Mouse (Mus musculus) embryonic facial prominence, embryonic 11.5 days (tissue): ENCODE data around the gene Fam131b. TPM values are rescaled to one million over a fixed set of nuclear protein-coding genes. Genes with fewer than 3 reads are reported as not detected.

Experiments
- ATAC-seq: fragments of 200-750 bp; cut with Nextera tagmentation; replicated peaks from 2 replicates; pipeline ENCODE4 v1.8.0; 2017; ENCODE audit warnings: low read depth; ENCODE audit not compliant: insufficient number of reproducible peaks, low FRiP score, low TSS enrichment
- DNase-seq: peaks from one replicate; pipeline ENCODE4 v3.0.0-alpha.2; 2015; ENCODE audit warnings: low spot score
- H3K27ac ChIP-seq: fragments of 300-500 bp; sonication (generic); replicated peaks from 2 replicates; pipeline ENCODE4 v1.5.1; 2014; ENCODE audit warnings: mild to moderate bottlenecking, low read depth, low read length, control low read depth
- H3K27me3 ChIP-seq: fragments of 300-500 bp; sonication (generic); 2 replicates; pipeline ENCODE4 v1.6.1; 2014; ENCODE audit warnings: mild to moderate bottlenecking, low read length, moderate library complexity, mixed read lengths; ENCODE audit not compliant: control insufficient read depth, insufficient read depth
- H3K36me3 ChIP-seq: fragments of 300-500 bp; sonication (generic); replicated peaks from 2 replicates; pipeline ENCODE4 v1.6.1; 2014; ENCODE audit warnings: low read depth, mild to moderate bottlenecking, low read length, moderate library complexity, mixed read lengths; ENCODE audit not compliant: control insufficient read depth, insufficient read depth
- H3K4me1 ChIP-seq: fragments of 300-500 bp; sonication (generic); 2 replicates; pipeline ENCODE4 v1.6.1; 2014; ENCODE audit warnings: low read length, mixed read lengths; ENCODE audit not compliant: control insufficient read depth, insufficient read depth
- H3K4me2 ChIP-seq: fragments of 300-500 bp; sonication (generic); 2 replicates; pipeline ENCODE4 v1.6.1; 2014; ENCODE audit warnings: low read depth, mild to moderate bottlenecking, control low read depth, low read length, moderate library complexity
- H3K4me3 ChIP-seq: fragments of 300-500 bp; sonication (generic); 2 replicates; pipeline ENCODE4 v1.5.1; 2014; ENCODE audit warnings: low read depth, low read length, control low read depth
- H3K9ac ChIP-seq: fragments of 300-500 bp; sonication (generic); replicated peaks from 2 replicates; pipeline ENCODE4 v1.6.1; 2014; ENCODE audit warnings: mild to moderate bottlenecking, control low read depth, low read length
- H3K9me3 ChIP-seq: fragments of 300-500 bp; sonication (generic); replicated peaks from 2 replicates; pipeline ENCODE4 v1.6.1; 2016; ENCODE audit warnings: mild to moderate bottlenecking, low read length, inconsistent platforms, mixed read lengths; ENCODE audit not compliant: control insufficient read depth
- WGBS: fragments of 180-500 bp; shearing (Covaris S2); extraction: QIAGEN DNeasy Blood & Tissue Kit; methylation state at CpG from one replicate; pipeline ENCODE4 v1.1.7; 2014; 5-methylcytosine and 5-hydroxymethylcytosine counted together
- polyA plus RNA-seq: library from polyadenylated mRNA; unstranded; fragments of >200 nt; fragmentation: Nextera tagmentation; extraction: Ambion mirVana; gene quantifications from 2 replicates; pipeline ENCODE4 v1.2.1, GENCODE M21; 2014

Fam131b gene
- polyA plus RNA-seq, 1 experiment from 2014 or later: 0.66 TPM

GRCm38 (mm10) chr6:42348281-42349005 lies 24.0 kb upstream of the Fam131b start:
- peak overlapping the region; percentile 80; the same call in 1 of the 2 replicates for H3K4me3 ChIP-seq
- WGBS: 37% methylated on average over 12 of the region's 12 CpGs
- no peaks in the 10 kb centered on the region for H3K27me3 ChIP-seq
- no peak overlapping the region; the same call in 1 of the 2 replicates for H3K9ac ChIP-seq
- no peak overlapping the region for H3K27ac ChIP-seq
- no peak overlapping the region; the same call in 1 of the 2 replicates for H3K4me2 ChIP-seq
- DNase-seq (no peak), ATAC-seq (no peak)
- no peaks in the 10 kb centered on the region; the same call in 1 of the 2 replicates for H3K36me3 ChIP-seq
- peaks cover 4% of the 10 kb centered on the region for H3K4me1 ChIP-seq
- no peaks in the 10 kb centered on the region for H3K9me3 ChIP-seq

- no peak overlapping the region for H3K9ac ChIP-seq
- no peaks in the 10 kb centered on the region for H3K4me1 ChIP-seq
- H3K36me3 ChIP-seq: no peaks in the 10 kb centered on the region
- ATAC-seq (no peak), DNase-seq (no peak)
- H3K27ac ChIP-seq: no peak overlapping the region
- H3K27me3 ChIP-seq: no peaks in the 10 kb centered on the region
- no peak overlapping the region for H3K4me3 ChIP-seq
- no peaks in the 10 kb centered on the region for H3K9me3 ChIP-seq
- no peak overlapping the region for H3K4me2 ChIP-seq
- WGBS: 94% methylated on average over 1 of the region's 1 CpGs
Measured at GRCm38 (mm10) chr6:42344255-42344654, 19.8 kb upstream of the Fam131b start.

GRCm38 (mm10) chr6:42343361-42344120 lies 19.1 kb upstream of the Fam131b start:
- Histone ChIP-seq H3K27ac (no peak overlapping the region), H3K4me2 (no peak overlapping the region), H3K4me1 (no peaks in the 10 kb centered on the region), H3K9ac (no peak overlapping the region), H3K4me3 (no peak overlapping the region), H3K9me3 (no peaks in the 10 kb centered on the region), H3K27me3 (no peaks in the 10 kb centered on the region), H3K36me3 (no peaks in the 10 kb centered on the region)
- 83% methylated on average over 9 of the region's 9 CpGs for WGBS
- ATAC-seq (no peak), DNase-seq (no peak)

GRCm38 (mm10) chr6:42342171-42342570 lies 17.7 kb upstream of the Fam131b start:
- Histone ChIP-seq H3K4me1 (no peaks in the 10 kb centered on the region), H3K9me3 (no peaks in the 10 kb centered on the region), H3K36me3 (no peaks in the 10 kb centered on the region), H3K4me2 (no peak overlapping the region), H3K4me3 (no peak overlapping the region), H3K9ac (no peak overlapping the region), H3K27ac (no peak overlapping the region), H3K27me3 (no peaks in the 10 kb centered on the region)
- DNase-seq (no peak), ATAC-seq (no peak)
- 74% methylated on average over 1 of the region's 1 CpGs for WGBS

GRCm38 (mm10) chr6:42339981-42340380 lies 15.5 kb upstream of the Fam131b start:
- Histone ChIP-seq H3K27ac (no peak overlapping the region), H3K4me2 (no peak overlapping the region), H3K36me3 (no peaks in the 10 kb centered on the region), H3K4me3 (no peak overlapping the region), H3K4me1 (no peaks in the 10 kb centered on the region), H3K27me3 (no peaks in the 10 kb centered on the region), H3K9ac (no peak overlapping the region), H3K9me3 (no peaks in the 10 kb centered on the region)
- WGBS: 72% methylated on average over 5 of the region's 5 CpGs
- ATAC-seq (no peak), DNase-seq (no peak)

- no peak for ATAC-seq
- no peak overlapping the region for H3K9ac ChIP-seq
- H3K36me3 ChIP-seq: no peaks in the 10 kb centered on the region
- no peak overlapping the region for H3K27ac ChIP-seq
- H3K4me1 ChIP-seq: no peaks in the 10 kb centered on the region
- no peaks in the 10 kb centered on the region for H3K27me3 ChIP-seq
- 90% methylated on average over 2 of the region's 2 CpGs for WGBS
- H3K9me3 ChIP-seq: no peaks in the 10 kb centered on the region
- no peak overlapping the region for H3K4me2 ChIP-seq
- H3K4me3 ChIP-seq: no peak overlapping the region
- DNase-seq: no peak
Measured at GRCm38 (mm10) chr6:42339189-42339588, 14.7 kb upstream of the Fam131b start.

- 81% methylated on average over 3 of the region's 3 CpGs for WGBS
- H3K4me1 ChIP-seq: no peaks in the 10 kb centered on the region
Measured at GRCm38 (mm10) chr6:42330946-42331345, 6.5 kb upstream of the Fam131b start.

GRCm38 (mm10) chr6:42330216-42330615 lies 5.8 kb upstream of the Fam131b start:
- H3K36me3 ChIP-seq: no peaks in the 10 kb centered on the region
- no peaks in the 10 kb centered on the region; the same call in 1 of the 2 replicates for H3K27me3 ChIP-seq
- no peak overlapping the region for H3K9ac ChIP-seq
- no peak for DNase-seq
- no peaks in the 10 kb centered on the region for H3K9me3 ChIP-seq
- H3K27ac ChIP-seq: no peak overlapping the region
- no peaks in the 10 kb centered on the region for H3K4me1 ChIP-seq
- ATAC-seq: no peak
- no peak overlapping the region for H3K4me2 ChIP-seq
- H3K4me3 ChIP-seq: no peak overlapping the region
- 83% methylated on average over 3 of the region's 3 CpGs for WGBS

More at GRCm38 (mm10) chr6:42330946-42331345, 6.5 kb upstream of the Fam131b start:
- H3K27me3 ChIP-seq: no peaks in the 10 kb centered on the region
- DNase-seq: no peak
- no peak overlapping the region for H3K9ac ChIP-seq
- H3K4me2 ChIP-seq: no peak overlapping the region
- no peak overlapping the region for H3K4me3 ChIP-seq
- no peaks in the 10 kb centered on the region for H3K9me3 ChIP-seq
- no peak overlapping the region for H3K27ac ChIP-seq
- no peaks in the 10 kb centered on the region for H3K36me3 ChIP-seq
- ATAC-seq: no peak
